Mouse (Mus musculus): ENCODE data around the gene B3gnt4. TPM values are rescaled to one million over a fixed set of nuclear protein-coding genes. Genes with fewer than 3 reads are reported as not detected.

The B3gnt4 gene
- polyA plus RNA-seq, 1 experiment = 0.05 TPM

- no peak for TF ChIP-seq MYOG (IDR thresholded peaks at IDR 0.05; ENCODE audit: control insufficient read depth in 1 of 3, insufficient read depth in 1 of 3, insufficient read length in 2 of 3, low read depth in 2 of 3)
- no peak for TF ChIP-seq MAX (IDR thresholded peaks at IDR 0.05; ENCODE audit: low read depth)
- TF ChIP-seq REST (IDR thresholded peaks at IDR 0.05; ENCODE audit: insufficient read depth, insufficient read length) = no peak
- TF ChIP-seq MYOD1 (IDR thresholded peaks at IDR 0.05; ENCODE audit: control insufficient read depth in 1 of 3, insufficient read length in 2 of 3, low read depth in 2 of 3) = no peak
- no peak for TF ChIP-seq TCF12 (IDR thresholded peaks at IDR 0.05; ENCODE audit: insufficient read depth, poor library complexity, severe bottlenecking)
- TF ChIP-seq TCF3 (IDR thresholded peaks at IDR 0.05; ENCODE audit: insufficient read length, low read depth) = no peak
- no peak for TF ChIP-seq CEBPB (IDR thresholded peaks at IDR 0.05; ENCODE audit: insufficient read depth, poor library complexity, severe bottlenecking)
- no peak for TF ChIP-seq USF1 (IDR thresholded peaks at IDR 0.05; ENCODE audit: low read depth)
- no peak for TF ChIP-seq POLR2A (IDR thresholded peaks at IDR 0.05; ENCODE audit: insufficient read length, low read depth)
- TF ChIP-seq E2F4 (IDR thresholded peaks at IDR 0.05; ENCODE audit: insufficient read depth) = no peak
- TF ChIP-seq POLR2AphosphoS2 (IDR thresholded peaks at IDR 0.05; ENCODE audit: insufficient read length, low read depth) = no peak
- TF ChIP-seq SRF (IDR thresholded peaks at IDR 0.05; ENCODE audit: control insufficient read depth, insufficient read length, low read depth) = no peak
- Histone ChIP-seq H3ac (ENCODE audit: control insufficient read depth, insufficient read length) (no peak overlapping the region), H3K79me2 (ENCODE audit: control insufficient read depth, insufficient read depth) (no peaks in the 10 kb centered on the region), H3K4me3 (no peak overlapping the region), H3K36me3 (ENCODE audit: control insufficient read depth, insufficient read depth) (peaks cover 11% of the 10 kb centered on the region), H3K4me2 (ENCODE audit: low read depth) (no peak overlapping the region), H3K27me3 (ENCODE audit: control insufficient read depth, insufficient read depth, insufficient read length) (no peaks in the 10 kb centered on the region)
These were observed 49.3 kb downstream of the B3gnt4 start for GRCm38 (mm10) chr5:123559588-123559987.

GRCm38 (mm10) chr5:123561128-123561527, 50.9 kb downstream of the B3gnt4 start:
- H3K4me2 ChIP-seq (ENCODE audit: low read depth) = no peak overlapping the region
- no peak overlapping the region for H3ac ChIP-seq (ENCODE audit: control insufficient read depth, insufficient read length)
- H3K36me3 ChIP-seq (ENCODE audit: control insufficient read depth, insufficient read depth) = peaks cover 13% of the 10 kb centered on the region
- no peak overlapping the region for H3K4me3 ChIP-seq
- no peaks in the 10 kb centered on the region for H3K27me3 ChIP-seq (ENCODE audit: control insufficient read depth, insufficient read depth, insufficient read length)
- H3K79me2 ChIP-seq (ENCODE audit: control insufficient read depth, insufficient read depth) = no peaks in the 10 kb centered on the region
- TF ChIP-seq CEBPB (IDR thresholded peaks at IDR 0.05; ENCODE audit: insufficient read depth, poor library complexity, severe bottlenecking) (no peak), TCF12 (IDR thresholded peaks at IDR 0.05; ENCODE audit: insufficient read depth, poor library complexity, severe bottlenecking) (no peak), SRF (IDR thresholded peaks at IDR 0.05; ENCODE audit: control insufficient read depth, insufficient read length, low read depth) (no peak), MYOD1 (IDR thresholded peaks at IDR 0.05; ENCODE audit: control insufficient read depth in 1 of 3, insufficient read length in 2 of 3, low read depth in 2 of 3) (no peak), REST (IDR thresholded peaks at IDR 0.05; ENCODE audit: insufficient read depth, insufficient read length) (no peak), MAX (IDR thresholded peaks at IDR 0.05; ENCODE audit: low read depth) (no peak), POLR2A (IDR thresholded peaks at IDR 0.05; ENCODE audit: insufficient read length, low read depth) (no peak), POLR2AphosphoS2 (IDR thresholded peaks at IDR 0.05; ENCODE audit: insufficient read length, low read depth) (no peak), TCF3 (IDR thresholded peaks at IDR 0.05; ENCODE audit: insufficient read length, low read depth) (no peak), MYOG (IDR thresholded peaks at IDR 0.05; ENCODE audit: control insufficient read depth in 1 of 3, insufficient read depth in 1 of 3, insufficient read length in 2 of 3, low read depth in 2 of 3) (no peak), E2F4 (IDR thresholded peaks at IDR 0.05; ENCODE audit: insufficient read depth) (no peak), USF1 (IDR thresholded peaks at IDR 0.05; ENCODE audit: low read depth) (no peak)

Other genes with a start within 250 kb of the B3gnt4 start
- 3.6 TPM for gene Bcl7a, start 166.6 kb upstream of the B3gnt4 start, polyA plus RNA-seq (2012; fragmentation: generic; extraction: Trizol)
- 6.0 TPM for gene Mlxip, start 115.7 kb upstream of the B3gnt4 start, polyA plus RNA-seq (2012; fragmentation: generic; extraction: Trizol)
- not detected for gene Lrrc43, start 21.2 kb upstream of the B3gnt4 start, polyA plus RNA-seq (2012; fragmentation: generic; extraction: Trizol)
- gene Il31, start 21.0 kb upstream of the B3gnt4 start, polyA plus RNA-seq (2012; fragmentation: generic; extraction: Trizol) = not detected
- 54.2 TPM for gene Diablo, start 13.7 kb downstream of the B3gnt4 start, polyA plus RNA-seq (2012; fragmentation: generic; extraction: Trizol)
- not detected for gene Gm49027, start 15.0 kb downstream of the B3gnt4 start, polyA plus RNA-seq (2012; fragmentation: generic; extraction: Trizol)
- gene Vps33a, start 62.6 kb downstream of the B3gnt4 start, polyA plus RNA-seq (2012; fragmentation: generic; extraction: Trizol) = 18.7 TPM
- gene Clip1, start 174.2 kb downstream of the B3gnt4 start, polyA plus RNA-seq (2012; fragmentation: generic; extraction: Trizol) = 17.5 TPM
- gene Zcchc8, start 210.6 kb downstream of the B3gnt4 start, polyA plus RNA-seq (2012; fragmentation: generic; extraction: Trizol) = 9.7 TPM
- 18.4 TPM for gene Rsrc2, start 239.0 kb downstream of the B3gnt4 start, polyA plus RNA-seq (2012; fragmentation: generic; extraction: Trizol)
- gene Kntc1, start 239.3 kb downstream of the B3gnt4 start, polyA plus RNA-seq (2012; fragmentation: generic; extraction: Trizol) = 6.5 TPM

Measured in myocyte (in vitro differentiated cells).